Mouse (Mus musculus) forebrain, embryonic 12.5 days (tissue): ENCODE results near the gene Tmem212. TPM values are rescaled to one million over a fixed set of nuclear protein-coding genes. Genes with fewer than 3 reads are reported as not detected.

Experiments
- ATAC-seq: fragments of 200-750 bp; cut with Nextera tagmentation; 2 replicates; pipeline ENCODE4 v1.8.0; 2017; ENCODE audit warnings: moderate TSS enrichment; ENCODE audit not compliant: low FRiP score
- H3K27ac ChIP-seq: fragments of 300-500 bp; sonication (generic); 2 replicates; pipeline ENCODE4 v1.5.1; 2016; ENCODE audit warnings: mild to moderate bottlenecking
- H3K27me3 ChIP-seq: fragments of 300-500 bp; sonication (generic); 2 replicates; pipeline ENCODE4 v1.6.1; 2016; ENCODE audit warnings: mild to moderate bottlenecking
- H3K36me3 ChIP-seq: fragments of 300-500 bp; sonication (generic); replicated peaks from 2 replicates; pipeline ENCODE4 v1.6.1; 2016; ENCODE audit warnings: mild to moderate bottlenecking
- H3K4me1 ChIP-seq: fragments of 300-500 bp; sonication (generic); 2 replicates; pipeline ENCODE4 v1.6.1; 2016
- H3K4me2 ChIP-seq: fragments of 300-500 bp; sonication (generic); 2 replicates; pipeline ENCODE4 v1.6.1; 2016; ENCODE audit warnings: mild to moderate bottlenecking, moderate library complexity
- H3K4me3 ChIP-seq: fragments of 300-500 bp; sonication (generic); replicated peaks from 2 replicates; pipeline ENCODE4 v1.5.1; 2016; ENCODE audit warnings: mild to moderate bottlenecking
- H3K9ac ChIP-seq: fragments of 300-500 bp; sonication (generic); 2 replicates; pipeline ENCODE4 v1.6.1; 2016; ENCODE audit warnings: mild to moderate bottlenecking
- H3K9me3 ChIP-seq: fragments of 300-500 bp; sonication (generic); 2 replicates; pipeline ENCODE4 v1.6.1; 2016
- WGBS: fragments of 180-500 bp; shearing (Covaris S2); methylation state at CpG from one replicate; pipeline ENCODE4 v1.1.7; 2016; 5-methylcytosine and 5-hydroxymethylcytosine counted together
- polyA plus RNA-seq: library from polyadenylated mRNA; unstranded; fragments of >200 nt; fragmentation: Nextera tagmentation; extraction: Ambion mirVana; gene quantifications from 2 replicates; pipeline ENCODE4 v1.2.1, GENCODE M21; 2016

The Tmem212 gene
- polyA plus RNA-seq, 1 experiment from 2014 or later: not detected

DNA sequence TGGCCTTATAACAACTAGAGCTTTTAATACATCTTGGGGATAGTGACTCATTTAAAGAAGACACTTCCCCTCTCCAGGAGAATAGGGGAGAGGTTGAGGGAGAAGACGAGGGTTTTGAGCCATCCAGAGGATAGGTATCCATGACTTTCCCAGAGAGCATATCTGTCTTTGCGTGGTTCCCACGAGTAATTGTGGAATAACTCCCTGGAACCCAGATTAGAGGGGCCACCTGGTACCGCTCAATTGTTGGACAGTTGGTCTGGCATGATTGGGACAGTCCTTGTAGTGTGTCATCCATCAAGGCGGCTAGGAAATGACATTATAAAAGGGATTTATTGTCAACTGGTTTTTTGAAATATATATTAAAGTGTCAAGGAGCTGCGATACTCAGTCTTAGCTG, 35.1 kb downstream of the Tmem212 start:
- no peak overlapping the region for H3K4me2 ChIP-seq
- H3K36me3 ChIP-seq: no peaks in the 10 kb centered on the region
- H3K27me3 ChIP-seq: 0 out of 2 replicates have a peak, but pooled peaks cover 4% of the 10 kb centered on the region
- no peaks in the 10 kb centered on the region for H3K9me3 ChIP-seq
- H3K4me1 ChIP-seq: peaks cover 31% of the 10 kb centered on the region
- WGBS: 88% methylated on average over 6 of the region's 6 CpGs
- no peak for ATAC-seq
- H3K4me3 ChIP-seq: no peak overlapping the region
- H3K27ac ChIP-seq: no peak overlapping the region
- no peak overlapping the region for H3K9ac ChIP-seq

DNA sequence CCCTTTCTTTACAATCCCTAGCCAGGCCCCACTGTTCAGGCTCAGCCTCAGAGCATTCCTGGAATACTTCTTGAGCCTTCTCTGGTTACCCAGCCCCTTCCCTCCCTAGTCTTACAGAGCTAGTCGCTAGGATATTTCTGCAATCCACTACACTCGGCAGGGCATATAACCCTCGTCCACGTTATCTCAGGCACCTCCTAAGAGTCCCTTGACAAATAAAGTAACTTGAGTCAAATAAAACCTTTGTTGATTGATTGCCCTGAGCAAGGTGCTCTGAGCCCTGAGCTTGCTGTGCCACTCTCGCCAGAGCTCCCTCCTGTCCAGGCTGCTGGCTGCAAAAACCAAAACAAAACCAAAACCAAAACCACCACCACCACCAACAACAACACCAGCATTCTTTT, 37.0 kb downstream of the Tmem212 start:
- Histone ChIP-seq H3K27me3 (peaks cover 6% of the 10 kb centered on the region; the same call in 1 of the 2 replicates), H3K4me2 (no peak overlapping the region), H3K27ac (no peak overlapping the region), H3K9me3 (no peaks in the 10 kb centered on the region), H3K9ac (no peak overlapping the region), H3K4me3 (no peak overlapping the region), H3K4me1 (peaks cover 35% of the 10 kb centered on the region), H3K36me3 (no peaks in the 10 kb centered on the region)
- no peak for ATAC-seq
- 3% methylated on average over 5 of the region's 5 CpGs for WGBS

GRCm38 (mm10) chr3:27858441-27859115, 37.6 kb downstream of the Tmem212 start:
- no peak for ATAC-seq
- Histone ChIP-seq H3K4me2 (no peak overlapping the region), H3K36me3 (no peaks in the 10 kb centered on the region), H3K27me3 (peaks cover 10% of the 10 kb centered on the region; the same call in 1 of the 2 replicates), H3K9me3 (no peaks in the 10 kb centered on the region), H3K27ac (no peak overlapping the region), H3K4me3 (no peak overlapping the region), H3K9ac (no peak overlapping the region), H3K4me1 (peaks cover 31% of the 10 kb centered on the region)
- 46% methylated on average over 5 of the region's 5 CpGs for WGBS

DNA sequence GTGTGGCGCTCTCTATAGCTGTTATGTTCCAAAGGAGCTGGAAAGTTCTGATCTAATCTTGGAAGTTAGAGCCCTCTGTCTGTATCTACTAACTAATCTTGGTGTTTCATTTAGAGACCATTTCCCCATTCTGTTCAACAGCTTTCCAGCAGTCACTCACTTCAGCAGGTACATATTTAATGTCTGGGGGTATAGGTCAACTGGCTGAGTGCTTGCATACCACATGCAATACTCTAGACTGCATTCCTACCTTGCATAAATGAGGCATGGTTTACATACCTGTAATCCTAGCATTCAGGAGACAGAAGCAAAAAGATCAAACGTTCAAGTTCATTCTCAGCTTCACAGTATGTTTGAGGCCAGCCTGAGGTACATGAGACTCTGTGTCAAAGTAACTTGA, 39.9 kb downstream of the Tmem212 start:
- no peak overlapping the region for H3K27ac ChIP-seq
- H3K27me3 ChIP-seq: peaks cover 10% of the 10 kb centered on the region; the same call in 1 of the 2 replicates
- WGBS: 90% methylated on average over 2 of the region's 2 CpGs
- no peak overlapping the region for H3K4me2 ChIP-seq
- no peaks in the 10 kb centered on the region for H3K36me3 ChIP-seq
- H3K4me3 ChIP-seq: no peak overlapping the region
- peaks cover 19% of the 10 kb centered on the region for H3K4me1 ChIP-seq
- H3K9me3 ChIP-seq: no peaks in the 10 kb centered on the region
- ATAC-seq: no peak
- H3K9ac ChIP-seq: no peak overlapping the region

DNA sequence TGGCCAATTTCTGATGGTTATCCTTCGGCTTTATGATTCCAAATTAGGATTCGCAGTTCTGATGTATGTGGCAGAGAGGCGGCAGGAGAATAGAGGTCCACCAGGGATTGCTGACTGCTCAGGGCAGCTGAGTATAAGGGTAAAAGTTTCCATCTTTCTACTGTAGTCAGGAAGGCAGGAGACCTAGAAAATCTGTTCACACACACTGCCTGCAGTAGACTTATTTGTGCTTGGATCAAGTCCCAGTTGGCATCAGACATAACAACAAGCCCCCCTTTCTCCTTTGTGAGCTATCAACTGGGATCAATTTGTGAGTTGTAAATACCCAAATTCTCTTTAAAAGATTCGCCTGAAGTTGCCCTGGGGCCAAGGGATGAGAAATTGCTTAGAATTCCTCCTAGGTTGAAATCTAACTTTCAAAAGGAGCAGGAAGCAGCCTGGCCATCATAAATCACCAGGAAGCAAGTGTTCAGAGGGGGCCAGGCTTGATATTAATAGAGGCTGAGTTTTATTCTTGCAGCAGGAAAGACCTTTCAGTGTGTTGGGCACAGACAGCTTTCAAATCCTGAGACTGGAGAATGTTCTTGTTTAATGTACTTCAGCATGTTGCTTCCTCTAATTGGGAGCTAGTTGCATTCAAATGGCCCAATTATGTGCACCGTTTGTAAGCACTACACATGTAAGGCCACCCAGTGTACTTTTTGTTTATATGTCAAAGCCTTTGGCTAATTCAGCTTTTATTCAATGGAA, 41.6 kb downstream of the Tmem212 start:
- 60% methylated on average over 5 of the region's 5 CpGs for WGBS
- no peak overlapping the region for H3K9ac ChIP-seq

GRCm38 (mm10) chr3:27843266-27843665, 52.9 kb downstream of the Tmem212 start:
- Histone ChIP-seq H3K9ac (no peak overlapping the region), H3K36me3 (no peaks in the 10 kb centered on the region), H3K9me3 (no peaks in the 10 kb centered on the region), H3K4me1 (no peaks in the 10 kb centered on the region), H3K4me2 (no peak overlapping the region), H3K27me3 (no peaks in the 10 kb centered on the region), H3K27ac (no peak overlapping the region), H3K4me3 (no peak overlapping the region)
- 86% methylated on average over 5 of the region's 5 CpGs for whole genome bisulfite sequencing
- no peak for ATAC-seq

More for the DNA sequence above, 41.6 kb downstream of the Tmem212 start:
- Histone ChIP-seq H3K27me3 (peaks cover 10% of the 10 kb centered on the region; the same call in 1 of the 2 replicates), H3K27ac (no peak overlapping the region), H3K9me3 (no peaks in the 10 kb centered on the region), H3K4me1 (peaks cover 18% of the 10 kb centered on the region), H3K36me3 (no peaks in the 10 kb centered on the region), H3K4me2 (no peak overlapping the region), H3K4me3 (no peak overlapping the region)
- ATAC-seq: no peak; the same call in 1 of the 2 replicates

- no peak overlapping the region for H3K27ac ChIP-seq
- no peaks in the 10 kb centered on the region for H3K9me3 ChIP-seq
- H3K4me2 ChIP-seq: no peak overlapping the region
- WGBS: 71% methylated on average over 5 of the region's 5 CpGs
- no peaks in the 10 kb centered on the region for H3K36me3 ChIP-seq
- no peak overlapping the region for H3K9ac ChIP-seq
- no peak overlapping the region for H3K4me3 ChIP-seq
- H3K27me3 ChIP-seq: no peaks in the 10 kb centered on the region
- ATAC-seq: no peak
- H3K4me1 ChIP-seq: no peaks in the 10 kb centered on the region
Measured at GRCm38 (mm10) chr3:27842856-27843255, 53.3 kb downstream of the Tmem212 start.

DNA sequence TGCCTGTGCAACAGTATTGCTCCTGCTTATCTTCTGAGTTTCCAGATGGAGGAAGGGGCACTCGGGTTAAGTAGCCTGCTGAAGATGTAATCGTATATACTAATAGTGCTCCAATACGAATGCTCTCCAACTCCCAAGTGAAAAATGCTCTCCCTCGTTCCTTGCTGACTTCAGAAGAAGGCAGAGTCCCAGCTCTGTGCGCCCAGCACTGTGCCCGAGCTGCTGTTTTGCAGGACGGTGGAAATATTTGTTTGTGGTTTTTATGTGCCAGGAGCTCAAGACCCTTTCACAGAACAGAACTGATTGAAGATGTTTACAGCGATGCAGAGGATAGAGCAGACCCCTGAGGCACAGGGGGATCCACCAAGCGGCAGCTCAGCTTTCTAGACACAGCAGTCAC, 55.9 kb downstream of the Tmem212 start:
- no peak for ATAC-seq
- Histone ChIP-seq H3K27me3 (no peaks in the 10 kb centered on the region), H3K27ac (no peak overlapping the region), H3K9me3 (no peaks in the 10 kb centered on the region), H3K4me2 (no peak overlapping the region), H3K4me3 (no peak overlapping the region), H3K9ac (no peak overlapping the region), H3K36me3 (no peaks in the 10 kb centered on the region), H3K4me1 (no peaks in the 10 kb centered on the region)
- WGBS: 79% methylated on average over 9 of the region's 9 CpGs

- H3K4me1 ChIP-seq: no peaks in the 10 kb centered on the region
- H3K36me3 ChIP-seq: no peaks in the 10 kb centered on the region
- no peak for ATAC-seq
- H3K27me3 ChIP-seq: no peaks in the 10 kb centered on the region
- 82% methylated on average over 3 of the region's 3 CpGs for WGBS
- H3K9ac ChIP-seq: no peak overlapping the region
- no peak overlapping the region for H3K4me2 ChIP-seq
- no peak overlapping the region for H3K27ac ChIP-seq
- no peak overlapping the region for H3K4me3 ChIP-seq
- no peaks in the 10 kb centered on the region for H3K9me3 ChIP-seq
Measured at GRCm38 (mm10) chr3:27839795-27840194, 56.4 kb downstream of the Tmem212 start.

DNA sequence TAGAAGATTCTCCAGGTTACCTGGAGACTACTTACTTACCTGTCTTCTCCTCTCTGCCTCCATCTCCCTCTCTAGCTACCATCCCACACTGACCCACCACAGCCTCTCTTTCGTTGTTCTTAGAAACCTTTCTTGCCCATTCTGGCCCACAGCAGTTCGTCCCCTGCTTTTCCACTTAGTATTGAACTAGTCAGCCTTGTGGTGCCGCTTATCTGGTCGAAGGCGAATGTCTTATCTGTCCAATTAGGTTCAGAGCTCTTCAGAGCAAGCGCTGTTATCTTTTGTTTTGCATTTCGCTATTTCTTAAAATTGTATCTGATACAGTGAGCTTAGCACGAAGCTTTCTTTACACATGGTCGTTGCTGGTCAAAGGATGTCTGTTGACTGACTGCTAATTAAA, 56.9 kb downstream of the Tmem212 start:
- no peak for ATAC-seq
- Histone ChIP-seq H3K36me3 (no peaks in the 10 kb centered on the region), H3K4me1 (no peaks in the 10 kb centered on the region), H3K27ac (no peak overlapping the region), H3K9me3 (no peaks in the 10 kb centered on the region), H3K27me3 (no peaks in the 10 kb centered on the region), H3K9ac (no peak overlapping the region), H3K4me2 (no peak overlapping the region), H3K4me3 (no peak overlapping the region)
- WGBS: 86% methylated on average over 9 of the region's 9 CpGs

DNA sequence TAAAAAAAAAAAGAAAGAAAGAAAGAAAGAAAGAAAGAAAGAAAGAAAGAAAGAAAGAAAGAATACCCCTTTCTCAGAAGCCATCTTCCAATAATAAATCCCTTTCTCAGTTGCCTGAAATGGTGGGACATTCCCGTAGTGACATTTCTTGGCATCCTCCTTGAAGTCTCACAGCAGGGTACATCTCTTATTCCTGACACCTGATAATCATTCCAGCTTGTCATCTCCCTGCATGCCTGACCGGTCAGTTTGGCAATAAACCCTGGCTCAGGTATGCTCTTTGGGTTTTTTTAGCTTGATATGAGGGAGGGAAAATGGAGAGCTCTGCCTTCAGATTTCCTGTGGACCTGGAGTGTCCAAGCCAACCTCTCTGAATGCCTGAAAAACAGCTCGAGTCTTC, 59.9 kb downstream of the Tmem212 start:
- no peaks in the 10 kb centered on the region for H3K9me3 ChIP-seq
- no peak for ATAC-seq
- H3K4me1 ChIP-seq: no peaks in the 10 kb centered on the region
- no peak overlapping the region for H3K9ac ChIP-seq
- no peak overlapping the region for H3K4me3 ChIP-seq
- 87% methylated on average over 3 of the region's 3 CpGs for WGBS
- H3K4me2 ChIP-seq: no peak overlapping the region
- H3K27ac ChIP-seq: no peak overlapping the region
- no peaks in the 10 kb centered on the region for H3K36me3 ChIP-seq
- H3K27me3 ChIP-seq: no peaks in the 10 kb centered on the region

- Histone ChIP-seq H3K9ac (no peak overlapping the region), H3K27me3 (no peaks in the 10 kb centered on the region), H3K4me1 (no peaks in the 10 kb centered on the region), H3K36me3 (no peaks in the 10 kb centered on the region), H3K9me3 (no peaks in the 10 kb centered on the region), H3K4me2 (no peak overlapping the region), H3K27ac (no peak overlapping the region), H3K4me3 (no peak overlapping the region)
- ATAC-seq: no peak
- 91% methylated on average over 8 of the region's 8 CpGs for WGBS
Measured at GRCm38 (mm10) chr3:27835786-27836185, 60.4 kb downstream of the Tmem212 start.

DNA sequence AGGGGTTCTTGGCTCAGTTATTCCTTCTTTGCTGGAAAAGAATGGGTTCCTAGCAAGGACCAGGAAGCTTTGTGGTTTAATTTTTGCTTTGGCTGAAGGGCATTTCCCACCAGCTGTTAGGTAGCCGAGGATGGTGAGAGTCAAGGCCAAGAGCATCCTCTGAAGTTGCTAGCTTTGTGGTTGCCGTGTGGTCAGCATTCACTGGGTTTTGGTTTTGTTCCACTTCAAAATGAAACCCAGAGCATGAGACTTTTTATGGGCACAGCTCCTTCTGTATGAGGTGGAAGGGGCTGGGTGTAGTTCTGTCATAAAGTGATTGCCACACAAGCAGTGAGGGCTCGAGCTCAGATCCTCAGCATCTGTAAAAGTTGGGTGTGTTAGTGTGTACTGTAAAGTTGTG, 67.4 kb downstream of the Tmem212 start:
- no peak overlapping the region for H3K4me2 ChIP-seq
- WGBS: 86% methylated on average over 3 of the region's 3 CpGs
- H3K27me3 ChIP-seq: no peaks in the 10 kb centered on the region
- no peak overlapping the region for H3K9ac ChIP-seq
- H3K4me3 ChIP-seq: no peak overlapping the region
- ATAC-seq: no peak
- no peaks in the 10 kb centered on the region for H3K4me1 ChIP-seq
- H3K27ac ChIP-seq: no peak overlapping the region
- H3K36me3 ChIP-seq: no peaks in the 10 kb centered on the region
- H3K9me3 ChIP-seq: no peaks in the 10 kb centered on the region
